Mouse (Mus musculus) myocyte (in vitro differentiated cells): ENCODE results near the gene Pifo. TPM values are rescaled to one million over a fixed set of nuclear protein-coding genes. Genes with fewer than 3 reads are reported as not detected.

Experiments used
- H3K27me3 ChIP-seq: one replicate; pipeline ENCODE4 v1.6.1; 2011; ENCODE audit not compliant: control insufficient read depth, insufficient read depth, insufficient read length
- H3K36me3 ChIP-seq: one replicate; pipeline ENCODE4 v1.6.1; 2011; ENCODE audit not compliant: control insufficient read depth, insufficient read depth
- H3K4me2 ChIP-seq: one replicate; pipeline ENCODE4 v1.6.1; 2011; ENCODE audit warnings: low read depth, control low read depth
- H3K4me3 ChIP-seq: one replicate; pipeline ENCODE4 v1.5.1; 2011; ENCODE audit warnings: mild to moderate bottlenecking, control low read depth, moderate library complexity
- H3K79me2 ChIP-seq: one replicate; pipeline ENCODE4 v1.6.1; 2011; ENCODE audit not compliant: control insufficient read depth, insufficient read depth
- H3ac ChIP-seq: one replicate; pipeline ENCODE4 v1.6.1; 2011; ENCODE audit not compliant: control insufficient read depth, insufficient read length
- CEBPB ChIP-seq: IDR thresholded peaks from 2 replicates; pipeline ENCODE4 v1.6.1; 2011; ENCODE audit warnings: mild to moderate bottlenecking, moderate library complexity; ENCODE audit not compliant: poor library complexity, insufficient read depth, severe bottlenecking
- E2F4 ChIP-seq: IDR thresholded peaks from one replicate; pipeline ENCODE4 v1.6.1; 2011; ENCODE audit warnings: mild to moderate bottlenecking, control low read depth, moderate library complexity; ENCODE audit not compliant: insufficient read depth
- MAX ChIP-seq: IDR thresholded peaks from one replicate; pipeline ENCODE4 v1.6.1; 2011; ENCODE audit warnings: low read depth, mild to moderate bottlenecking, control low read depth
- MYOD1 ChIP-seq, 3 experiments: IDR thresholded peaks; one replicate each; pipeline ENCODE4 v1.6.1; 2011; ENCODE audit warnings: control low read depth in 2 of 3, low read depth in 2 of 3, mild to moderate bottlenecking in 2 of 3, moderate library complexity in 1 of 3; ENCODE audit not compliant: insufficient read length in 2 of 3, control insufficient read depth in 1 of 3
- MYOG ChIP-seq, 3 experiments: IDR thresholded peaks; one replicate each; pipeline ENCODE4 v1.6.1; 2011; ENCODE audit warnings: control low read depth in 2 of 3, low read depth in 2 of 3, mild to moderate bottlenecking in 2 of 3; ENCODE audit not compliant: insufficient read length in 2 of 3, control insufficient read depth in 1 of 3, insufficient read depth in 1 of 3
- POLR2A ChIP-seq: IDR thresholded peaks from one replicate; pipeline ENCODE4 v1.6.1; 2011; ENCODE audit warnings: low read depth, mild to moderate bottlenecking, control low read depth, moderate library complexity; ENCODE audit not compliant: insufficient read length
- POLR2AphosphoS2 ChIP-seq: IDR thresholded peaks from one replicate; pipeline ENCODE4 v1.6.1; 2011; ENCODE audit warnings: low read depth, control low read depth; ENCODE audit not compliant: insufficient read length
- REST ChIP-seq: IDR thresholded peaks from one replicate; pipeline ENCODE4 v1.6.1; 2011; ENCODE audit warnings: mild to moderate bottlenecking, control low read depth, moderate library complexity; ENCODE audit not compliant: insufficient read depth, insufficient read length
- SRF ChIP-seq: IDR thresholded peaks from one replicate; pipeline ENCODE4 v1.6.1; 2011; ENCODE audit warnings: low read depth; ENCODE audit not compliant: control insufficient read depth, insufficient read length
- TCF12 ChIP-seq: IDR thresholded peaks from one replicate; pipeline ENCODE4 v1.6.1; 2011; ENCODE audit warnings: mild to moderate bottlenecking, control low read depth; ENCODE audit not compliant: poor library complexity, insufficient read depth, severe bottlenecking
- TCF3 ChIP-seq: IDR thresholded peaks from one replicate; pipeline ENCODE4 v1.6.1; 2011; ENCODE audit warnings: low read depth, control low read depth; ENCODE audit not compliant: insufficient read length
- USF1 ChIP-seq: IDR thresholded peaks from one replicate; pipeline ENCODE4 v1.6.1; 2011; ENCODE audit warnings: low read depth, mild to moderate bottlenecking, control low read depth, moderate library complexity
- polyA plus RNA-seq: library from polyadenylated mRNA; unstranded; fragments of >200 nt; fragmentation: generic; extraction: Trizol; gene quantifications from one replicate; pipeline ENCODE4 v1.2.1, GENCODE M21; 2012; ENCODE audit warnings: missing spikeins

Gene Pifo
- polyA plus RNA-seq, 1 experiment: not detected

DNA sequence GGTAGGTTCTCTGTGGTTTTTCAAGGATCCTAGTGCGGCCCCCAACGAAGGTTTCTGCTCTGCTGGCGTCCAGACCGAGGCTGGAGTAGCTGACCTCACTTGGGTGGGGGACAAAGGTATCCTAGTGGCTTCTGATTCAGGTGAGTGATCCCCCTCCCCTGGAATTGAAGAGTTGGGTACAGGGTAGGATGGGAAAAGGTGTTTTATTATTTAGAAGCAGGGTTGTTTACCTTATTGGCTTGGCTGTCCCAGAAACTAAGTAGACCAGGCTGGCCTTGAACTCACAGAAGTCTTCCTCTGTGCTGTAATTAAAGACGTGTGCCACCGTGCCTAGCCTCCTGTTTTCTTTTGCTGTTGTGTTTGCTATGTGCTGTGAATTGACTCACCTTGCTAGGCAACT, 54.4 kb downstream of the Pifo start, which contains the start of gene Atp5f1:
TSS of gene Atp5f1 (minus strand) at position 101 of the 400 bp plus-strand sequence.
- Histone ChIP-seq H3K4me3 (peak within 1 kb of the TSS; percentile 63), H3K79me2 (peaks cover 72% of the 10 kb centered on the region), H3ac (peak within 1 kb of the TSS; percentile 36), H3K4me2 (peak within 1 kb of the TSS; percentile 82), H3K36me3 (peaks cover 39% of the 10 kb centered on the region), H3K27me3 (no peaks in the 10 kb centered on the region)
- TF ChIP-seq REST (no peak), USF1 (no peak), TCF12 (no peak), E2F4 (no peak), POLR2AphosphoS2 (no peak), POLR2A (no peak), MAX (no peak), CEBPB (no peak), MYOG (IDR thresholded peaks at IDR 0.05; ENCODE audit: control insufficient read depth in 1 of 3, insufficient read depth in 1 of 3, insufficient read length in 2 of 3, low read depth in 2 of 3) (no peak), TCF3 (no peak), SRF (no peak), MYOD1 (IDR thresholded peaks at IDR 0.05; ENCODE audit: control insufficient read depth in 1 of 3, insufficient read length in 2 of 3, low read depth in 2 of 3) (no peak)

DNA sequence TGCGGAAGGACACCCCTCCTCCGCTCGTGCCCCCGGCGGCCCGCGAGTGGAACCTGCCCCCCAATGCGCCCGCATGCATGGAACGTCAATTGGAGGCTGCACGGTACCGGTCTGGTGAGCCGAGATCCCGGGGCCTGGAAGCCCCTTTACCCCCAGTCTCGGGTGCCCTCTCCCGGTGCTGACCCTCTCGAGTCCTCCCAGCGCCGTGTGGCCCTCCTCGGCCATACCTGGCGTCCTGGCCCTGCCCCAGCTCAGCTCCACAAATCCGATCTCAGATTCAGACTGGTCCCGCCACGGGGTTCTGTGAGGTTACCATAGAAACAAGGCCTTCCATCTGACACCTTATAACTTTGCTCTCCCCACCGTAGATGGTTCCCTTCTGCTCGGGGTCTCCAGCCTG, 54.9 kb downstream of the Pifo start:
- Histone ChIP-seq H3ac (peak overlapping the region; percentile 36), H3K36me3 (peaks cover 39% of the 10 kb centered on the region), H3K79me2 (peaks cover 76% of the 10 kb centered on the region), H3K27me3 (no peaks in the 10 kb centered on the region), H3K4me3 (peak overlapping the region; percentile 63), H3K4me2 (peak overlapping the region; percentile 82)
- TF ChIP-seq MYOD1 (IDR thresholded peaks at IDR 0.05; ENCODE audit: control insufficient read depth in 1 of 3, insufficient read length in 2 of 3, low read depth in 2 of 3) (no peak), POLR2AphosphoS2 (no peak), MYOG (IDR thresholded peaks at IDR 0.05; ENCODE audit: control insufficient read depth in 1 of 3, insufficient read depth in 1 of 3, insufficient read length in 2 of 3, low read depth in 2 of 3) (no peak)

DNA sequence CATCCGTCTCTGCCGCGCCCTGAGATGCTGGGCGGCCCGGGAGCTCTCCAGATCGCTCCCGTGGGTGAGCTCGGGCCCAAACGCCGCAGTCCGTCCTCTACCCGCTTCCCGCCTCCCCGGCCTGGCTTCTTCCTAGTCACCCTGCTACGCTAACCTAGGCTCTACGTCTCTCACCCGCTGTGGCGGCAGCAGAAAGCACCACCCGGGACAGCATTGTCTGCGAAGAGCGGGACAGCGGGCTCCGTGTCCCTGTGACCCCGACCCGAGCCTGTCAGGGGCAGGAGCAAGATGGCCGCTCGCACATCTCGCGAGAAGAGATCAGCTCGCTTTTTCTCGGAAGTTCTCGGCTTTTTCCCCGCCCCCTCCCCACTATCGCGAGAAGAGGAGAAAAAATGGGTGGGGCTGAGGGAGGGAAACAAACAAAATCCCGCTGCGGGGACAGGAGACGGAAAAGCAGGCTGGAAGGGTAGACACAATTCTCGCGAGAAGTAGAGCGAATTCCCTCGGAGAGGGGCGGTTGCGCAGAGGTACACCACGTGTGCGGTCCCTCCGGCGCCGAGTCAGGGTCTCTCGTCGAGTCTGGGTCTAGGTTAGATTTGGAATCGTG, 55.4 kb downstream of the Pifo start, which contains the start of gene Wdr77:
TSS of gene Wdr77 (plus strand) at position 396 of the 607 bp plus-strand sequence.
- peak within 1 kb of the TSS; percentile 85 for H3K4me2 ChIP-seq
- H3K27me3 ChIP-seq: no peaks in the 10 kb centered on the region
- no peak for TF ChIP-seq TCF3
- TF ChIP-seq MYOG (IDR thresholded peaks at IDR 0.05; ENCODE audit: control insufficient read depth in 1 of 3, insufficient read depth in 1 of 3, insufficient read length in 2 of 3, low read depth in 2 of 3): peak in 1 of 3 experiments; percentile 12
- TF ChIP-seq REST: peak; percentile 42
- no peak for TF ChIP-seq SRF
- peak; percentile 45 for TF ChIP-seq MAX
- peak; percentile 85 for TF ChIP-seq POLR2AphosphoS2
- no peak for TF ChIP-seq CEBPB
- no peak for TF ChIP-seq TCF12
- peak; percentile 73 for TF ChIP-seq USF1
- no peak for TF ChIP-seq MYOD1 (IDR thresholded peaks at IDR 0.05; ENCODE audit: control insufficient read depth in 1 of 3, insufficient read length in 2 of 3, low read depth in 2 of 3)
- peak; percentile 92 for TF ChIP-seq POLR2A
- no peak for TF ChIP-seq E2F4
- peak within 1 kb of the TSS; percentile 36 for H3ac ChIP-seq
- peaks cover 81% of the 10 kb centered on the region for H3K79me2 ChIP-seq
- H3K36me3 ChIP-seq: peaks cover 39% of the 10 kb centered on the region
- peak within 1 kb of the TSS; percentile 63 for H3K4me3 ChIP-seq

DNA sequence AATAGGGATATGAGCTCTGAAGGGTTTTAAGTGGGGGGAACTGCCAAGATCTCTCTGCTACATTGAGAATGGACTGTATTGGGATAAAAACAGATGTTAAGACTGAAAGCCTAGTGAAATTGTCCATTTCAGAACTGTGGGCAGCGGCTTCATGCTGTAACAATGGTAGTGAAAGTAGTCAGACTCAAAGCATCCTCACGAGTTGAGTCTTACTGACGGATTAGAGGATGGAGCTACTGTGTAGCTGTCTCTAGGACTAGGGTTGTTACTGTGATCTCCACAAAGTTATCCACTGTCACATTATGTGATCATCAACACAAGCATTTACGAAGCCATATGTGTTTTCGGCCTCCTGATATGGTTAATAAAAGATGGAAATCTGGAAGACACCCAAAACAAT, 56.2 kb downstream of the Pifo start:
- peak overlapping the region; percentile 85 for H3K4me2 ChIP-seq
- H3K4me3 ChIP-seq: peak overlapping the region; percentile 63
- no peaks in the 10 kb centered on the region for H3K27me3 ChIP-seq
- no peak for TF ChIP-seq SRF
- TF ChIP-seq MYOD1 (IDR thresholded peaks at IDR 0.05; ENCODE audit: control insufficient read depth in 1 of 3, insufficient read length in 2 of 3, low read depth in 2 of 3): no peak
- TF ChIP-seq POLR2AphosphoS2: no peak
- TF ChIP-seq POLR2A: no peak
- TF ChIP-seq E2F4: no peak
- no peak for TF ChIP-seq REST
- no peak for TF ChIP-seq USF1
- TF ChIP-seq MAX: no peak
- TF ChIP-seq MYOG (IDR thresholded peaks at IDR 0.05; ENCODE audit: control insufficient read depth in 1 of 3, insufficient read depth in 1 of 3, insufficient read length in 2 of 3, low read depth in 2 of 3): no peak
- no peak for TF ChIP-seq TCF12
- TF ChIP-seq CEBPB: no peak
- no peak for TF ChIP-seq TCF3
- peaks cover 89% of the 10 kb centered on the region for H3K79me2 ChIP-seq
- peak overlapping the region; percentile 36 for H3ac ChIP-seq
- H3K36me3 ChIP-seq: peaks cover 43% of the 10 kb centered on the region

DNA sequence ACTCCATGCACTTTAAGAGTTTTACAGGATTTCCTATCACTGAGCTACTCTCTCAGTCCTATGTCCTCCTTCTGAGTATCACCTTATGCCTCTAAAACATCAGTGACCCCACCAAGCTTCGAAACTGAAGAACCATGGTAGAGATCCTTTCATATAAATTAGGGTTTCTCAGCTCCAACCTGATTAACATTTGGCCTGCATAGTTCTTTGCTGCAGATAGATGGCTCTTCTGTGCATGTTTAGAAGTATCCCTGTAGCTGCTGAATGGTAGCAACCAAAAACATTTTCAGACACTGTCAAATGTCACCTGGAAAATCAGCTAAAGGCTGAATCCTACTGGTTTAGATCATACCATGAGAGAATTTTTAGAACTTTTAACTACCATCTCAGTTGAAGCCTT, 57.2 kb downstream of the Pifo start:
- Histone ChIP-seq H3K79me2 (peaks cover 95% of the 10 kb centered on the region), H3K4me2 (peak overlapping the region; percentile 85), H3K36me3 (peaks cover 44% of the 10 kb centered on the region), H3ac (no peak overlapping the region), H3K4me3 (peak overlapping the region; percentile 63), H3K27me3 (no peaks in the 10 kb centered on the region)
- no peak for TF ChIP-seq E2F4
- no peak for TF ChIP-seq CEBPB
- TF ChIP-seq REST: no peak
- no peak for TF ChIP-seq USF1
- no peak for TF ChIP-seq TCF3
- TF ChIP-seq POLR2A: no peak
- no peak for TF ChIP-seq MYOG (IDR thresholded peaks at IDR 0.05; ENCODE audit: control insufficient read depth in 1 of 3, insufficient read depth in 1 of 3, insufficient read length in 2 of 3, low read depth in 2 of 3)
- TF ChIP-seq MYOD1 (IDR thresholded peaks at IDR 0.05; ENCODE audit: control insufficient read depth in 1 of 3, insufficient read length in 2 of 3, low read depth in 2 of 3): no peak
- TF ChIP-seq SRF: no peak
- no peak for TF ChIP-seq TCF12
- no peak for TF ChIP-seq MAX
